Mouse (Mus musculus) adrenal gland, adult (tissue): ENCODE results near the gene Cntnap2.

ENCODE experiments used
- DNase-seq, 2 experiments: peaks; one replicate each; pipeline ENCODE4 v3.0.0; 2022 to 2023; ENCODE audit warnings: low spot score in 1 of 2; ENCODE audit not compliant: inconsistent age in 2 of 2

Cntnap2 gene

GRCm38 (mm10) chr6:45885486-45885885 lies 826.3 kb downstream of the Cntnap2 start:
- no peak for DNase-seq

- no peak for DNase-seq
Measured at GRCm38 (mm10) chr6:45887901-45888300, 828.7 kb downstream of the Cntnap2 start.

- DNase-seq: no peak
Measured at GRCm38 (mm10) chr6:45938263-45938662, 879.1 kb downstream of the Cntnap2 start.

- no peak for DNase-seq
Measured at GRCm38 (mm10) chr6:45938775-45939174, 879.6 kb downstream of the Cntnap2 start.

- DNase-seq: no peak
Measured at GRCm38 (mm10) chr6:45945144-45945985, 886.2 kb downstream of the Cntnap2 start.

- no peak for DNase-seq
Measured at GRCm38 (mm10) chr6:45954773-45955172, 895.6 kb downstream of the Cntnap2 start.

GRCm38 (mm10) chr6:45964494-45964893 lies 905.3 kb downstream of the Cntnap2 start:
- DNase-seq: no peak

GRCm38 (mm10) chr6:45974471-45975154 lies 915.5 kb downstream of the Cntnap2 start:
- no peak for DNase-seq

GRCm38 (mm10) chr6:45979171-45979570 lies 920.0 kb downstream of the Cntnap2 start:
- no peak for DNase-seq

- DNase-seq: no peak
Measured at GRCm38 (mm10) chr6:45988051-45988450, 928.9 kb downstream of the Cntnap2 start.

- DNase-seq: no peak
Measured at GRCm38 (mm10) chr6:45991086-45991485, 931.9 kb downstream of the Cntnap2 start.

GRCm38 (mm10) chr6:46022515-46023143 lies 963.5 kb downstream of the Cntnap2 start:
- DNase-seq: no peak

GRCm38 (mm10) chr6:46031821-46032594 lies 972.9 kb downstream of the Cntnap2 start:
- DNase-seq: no peak

- DNase-seq: no peak
Measured at GRCm38 (mm10) chr6:46033108-46033507, 974.0 kb downstream of the Cntnap2 start.

- DNase-seq: no peak
Measured at GRCm38 (mm10) chr6:46040671-46041070, 981.5 kb downstream of the Cntnap2 start.

GRCm38 (mm10) chr6:46080236-46080635 lies 1021.1 kb downstream of the Cntnap2 start:
- DNase-seq: no peak

GRCm38 (mm10) chr6:46081432-46081831 lies 1022.3 kb downstream of the Cntnap2 start:
- DNase-seq: no peak

GRCm38 (mm10) chr6:46143189-46143841 lies 1084.2 kb downstream of the Cntnap2 start:
- peak in 1 of 2 experiments; percentile 19 for DNase-seq

GRCm38 (mm10) chr6:46166837-46167236 lies 1107.7 kb downstream of the Cntnap2 start:
- no peak for DNase-seq

GRCm38 (mm10) chr6:46197298-46197697 lies 1138.1 kb downstream of the Cntnap2 start:
- DNase-seq: no peak
